Mouse (Mus musculus) left cerebral cortex, adult 8-10 months (tissue): ENCODE results near the gene Tsn. TPM values are rescaled to one million over a fixed set of nuclear protein-coding genes. Genes with fewer than 3 reads are reported as not detected.

Experiments
- DNase-seq, 2 experiments: peaks; one replicate each; pipeline ENCODE4 v3.0.0; 2022; ENCODE audit warnings: low spot score in 2 of 2
- total RNA-seq, 4 experiments: library from RNA; stranded (reverse); gene quantifications; 2 replicates each; pipeline ENCODE4 v1.2.4; 2022

The Tsn gene
- total RNA-seq: 100 to 1,000 TPM; 113 to 126 (median 120) TPM

GRCm38 (mm10) chr1:118311622-118312326 is at the start of gene Tsn:
TSS of gene Tsn (minus strand) at chr1:118311739.
- no peak for DNase-seq

- no peak for DNase-seq
Observed at GRCm38 (mm10) chr1:118359071-118359761, 47.7 kb upstream of the Tsn start.

- DNase-seq: no peak
Observed at GRCm38 (mm10) chr1:118349922-118350321, 38.4 kb upstream of the Tsn start.

- no peak for DNase-seq
Observed at GRCm38 (mm10) chr1:118343649-118344435, 32.3 kb upstream of the Tsn start.

- no peak for DNase-seq
Observed at GRCm38 (mm10) chr1:118337921-118338320, 26.4 kb upstream of the Tsn start.

GRCm38 (mm10) chr1:118335847-118336246 is 24.3 kb upstream of the Tsn start:
- no peak for DNase-seq

- no peak for DNase-seq
Observed at GRCm38 (mm10) chr1:118334749-118335713, 23.5 kb upstream of the Tsn start.

GRCm38 (mm10) chr1:118321661-118322201 is 10.2 kb upstream of the Tsn start, which contains the start of gene Nifk:
TSS of gene Nifk (plus strand) at chr1:118321839.
- DNase-seq: peak; percentile 81 to 93

- no peak for DNase-seq
Observed at GRCm38 (mm10) chr1:118320696-118321095, 9.2 kb upstream of the Tsn start.

- DNase-seq: peak; percentile 83 to 86
Observed at GRCm38 (mm10) chr1:118310780-118311621, 538 bp downstream of the Tsn start.

- no peak for DNase-seq
Observed at GRCm38 (mm10) chr1:118297719-118298118, 13.8 kb downstream of the Tsn start.

- no peak for DNase-seq
Observed at GRCm38 (mm10) chr1:118296673-118297072, 14.9 kb downstream of the Tsn start.

GRCm38 (mm10) chr1:118294826-118295225 is 16.7 kb downstream of the Tsn start:
- no peak for DNase-seq

- DNase-seq: no peak
Observed at GRCm38 (mm10) chr1:118294192-118294591, 17.3 kb downstream of the Tsn start.

- no peak for DNase-seq
Observed at GRCm38 (mm10) chr1:118292291-118292690, 19.2 kb downstream of the Tsn start.

- DNase-seq: no peak
Observed at GRCm38 (mm10) chr1:118275139-118275538, 36.4 kb downstream of the Tsn start.

GRCm38 (mm10) chr1:118251931-118252330 is 59.6 kb downstream of the Tsn start:
- DNase-seq: no peak
